Mouse (Mus musculus) duodenum, adult 2 months (tissue): ENCODE measurements around the gene Olfml3. TPM values are rescaled to one million over a fixed set of nuclear protein-coding genes. Genes with fewer than 3 reads are reported as not detected.

Experiments used
- polyA plus RNA-seq: library from polyadenylated mRNA; depleted of rRNA; stranded (reverse); fragments of >200 nt; gene quantifications from 2 replicates; pipeline ENCODE4 v1.2.3, GENCODE M21; 2012; ENCODE audit warnings: low replicate concordance; rRNA removed

Gene Olfml3
- polyA plus RNA-seq, result 4.5 and 4.6 TPM in 2 replicates

DNA sequence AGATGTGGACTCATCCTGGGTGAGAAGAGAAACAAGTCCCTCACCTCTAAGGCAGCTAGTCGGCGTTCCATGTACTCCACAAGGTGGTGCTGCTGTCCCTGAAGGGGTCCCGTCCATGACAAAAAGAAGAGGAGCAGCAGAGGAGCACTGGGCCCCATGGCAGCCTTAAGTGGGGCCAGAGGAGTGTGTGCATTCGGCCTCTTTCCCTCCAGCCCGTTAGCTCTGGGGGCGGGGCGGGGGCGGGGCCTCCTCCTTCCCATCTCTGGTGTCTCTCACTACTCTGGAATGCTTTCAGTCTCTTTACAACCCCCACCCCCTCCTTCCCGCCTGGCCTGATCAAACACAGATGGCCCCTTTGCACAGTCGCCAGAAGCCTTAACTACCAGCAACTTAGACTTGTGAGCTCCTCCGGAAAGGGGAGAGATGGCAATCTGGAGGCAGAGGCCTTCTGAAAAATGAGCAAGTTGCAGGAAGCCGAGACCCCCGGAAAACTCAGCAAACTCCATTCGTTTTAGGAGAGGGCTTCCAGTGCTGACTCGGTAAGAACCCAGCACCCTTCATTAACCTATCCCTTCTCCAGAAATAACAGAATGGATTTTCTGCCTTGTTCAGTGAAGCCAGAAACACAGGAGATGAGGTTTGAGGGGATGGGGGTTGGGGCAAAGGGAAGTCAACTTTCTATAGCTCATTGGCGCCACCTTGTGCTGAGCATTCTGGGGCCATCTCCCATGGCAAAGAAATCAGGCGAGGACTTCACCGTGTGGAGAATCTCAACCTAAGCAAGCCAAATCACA lies at the start of gene Olfml3:
Gene Olfml3, minus strand, starts transcription at position 224 of the 794 bp plus-strand sequence.

DNA sequence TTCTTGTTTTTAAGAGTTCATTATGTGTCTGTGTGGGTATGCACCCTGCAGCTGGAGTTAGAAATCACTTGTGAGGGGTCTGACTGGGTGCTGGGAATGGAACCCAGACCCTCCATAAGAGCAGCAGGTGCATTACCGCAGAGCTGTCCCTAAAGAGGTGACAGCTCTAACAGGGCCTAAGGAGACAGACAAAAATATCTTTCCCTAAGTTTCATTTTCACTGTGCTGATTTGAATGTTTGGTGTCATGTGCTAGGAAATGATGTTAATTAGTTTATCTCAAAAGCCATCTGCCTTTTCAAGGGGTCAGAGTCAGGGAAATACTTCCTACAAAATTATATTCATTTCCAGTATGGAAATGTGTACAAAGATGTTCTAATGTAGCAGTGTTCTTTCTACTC lies 1.5 kb upstream of the Olfml3 start, which contains the start of gene Gm10964:
Gene Gm10964, plus strand, starts transcription at position 38 of the 400 bp plus-strand sequence.

Other genes with a start within 250 kb of the Olfml3 start
- 0.08 and 0.28 TPM in 2 replicates for gene Syt6, start 162.8 kb downstream of the Olfml3 start, polyA plus RNA-seq
- not detected in 2 replicates for gene Atg4a-ps, start 91.9 kb downstream of the Olfml3 start, polyA plus RNA-seq
- gene Gm10964, start 1.4 kb upstream of the Olfml3 start, polyA plus RNA-seq, result not detected in 2 replicates
- 18.4 and 37.7 TPM in 2 replicates for gene Hipk1, start 53.6 kb upstream of the Olfml3 start, polyA plus RNA-seq
- gene Dclre1b, start 71.4 kb upstream of the Olfml3 start, polyA plus RNA-seq, result 8.0 TPM in 2 replicates
- gene Ap4b1, start 71.5 kb upstream of the Olfml3 start, polyA plus RNA-seq, result 5.0 and 7.6 TPM in 2 replicates
- gene Gm43064, start 71.6 kb upstream of the Olfml3 start, polyA plus RNA-seq, result not detected in 2 replicates
- gene Bcl2l15, start 94.6 kb upstream of the Olfml3 start, polyA plus RNA-seq, result 0.97 and 7.1 TPM in 2 replicates
- gene Ptpn22, start 121.8 kb upstream of the Olfml3 start, polyA plus RNA-seq, result 1.1 and 2.0 TPM in 2 replicates
- gene Rsbn1, start 176.1 kb upstream of the Olfml3 start, polyA plus RNA-seq, result 2.0 and 2.2 TPM in 2 replicates
- gene Phtf1, start 230.1 kb upstream of the Olfml3 start, polyA plus RNA-seq, result 1.5 and 1.6 TPM in 2 replicates